Mouse (Mus musculus): ENCODE data around the gene Atp5g2. TPM values are rescaled to one million over a fixed set of nuclear protein-coding genes. Genes with fewer than 3 reads are reported as not detected.

The Atp5g2 gene
- total and polyA plus RNA-seq, 3 experiments, result 59.4 to 513 TPM; not detected in 1

DNA sequence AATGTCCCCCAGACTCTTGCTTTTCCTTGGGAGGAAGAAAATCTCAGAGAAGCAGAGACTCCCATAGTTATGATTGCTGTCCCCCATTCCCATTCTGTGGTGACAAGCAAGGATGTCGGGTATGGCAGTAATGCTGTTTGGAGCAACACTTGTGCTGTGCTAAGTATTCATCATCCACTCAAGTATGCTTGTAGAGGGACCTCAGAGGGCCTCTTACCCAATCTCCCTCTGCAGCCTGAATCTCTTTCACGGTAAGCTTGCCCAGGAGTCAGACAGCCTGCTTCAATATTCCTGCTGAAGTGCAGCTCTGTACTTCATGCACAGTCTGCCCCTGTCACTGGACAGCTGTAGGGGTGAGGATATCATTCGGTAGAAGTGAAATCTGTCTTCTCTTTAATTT, 24.7 kb upstream of the Atp5g2 start:
- DNase-seq (ENCODE audit: low read depth, low spot score), result no peak
- TF ChIP-seq MYB (IDR thresholded peaks at IDR 0.05; ENCODE audit: low read depth, low read length) (no peak), JUND (IDR thresholded peaks at IDR 0.05; ENCODE audit: low read depth, low read length) (no peak), MXI1 (IDR thresholded peaks at IDR 0.05; ENCODE audit: low read depth, low read length) (no peak), TBP (IDR thresholded peaks at IDR 0.05; ENCODE audit: low read depth, low read length) (no peak), USF2 (IDR thresholded peaks at IDR 0.05; ENCODE audit: borderline replicate concordance in 1 of 2, insufficient read depth in 1 of 2, low read depth in 1 of 2, low read length in 2 of 2) (no peak), TCF12 (IDR thresholded peaks at IDR 0.05; ENCODE audit: low read depth, low read length) (no peak), GATA1 (IDR thresholded peaks at IDR 0.05; ENCODE audit: low read depth, low read length) (no peak), CHD1 (IDR thresholded peaks at IDR 0.05; ENCODE audit: low read depth, low read length) (no peak), RCOR1 (IDR thresholded peaks at IDR 0.05; ENCODE audit: low read depth, low read length) (no peak), HCFC1 (IDR thresholded peaks at IDR 0.05; ENCODE audit: low read depth, low read length) (no peak), SIN3A (IDR thresholded peaks at IDR 0.05; ENCODE audit: low read length) (no peak), ZC3H11A (IDR thresholded peaks at IDR 0.05; ENCODE audit: low read depth, low read length) (no peak), CHD2 (IDR thresholded peaks at IDR 0.05; ENCODE audit: low read length) (no peak), ETS1 (IDR thresholded peaks at IDR 0.05; ENCODE audit: low read depth, low read length) (no peak)
- Histone ChIP-seq H3K4me1 (ENCODE audit: control insufficient read depth in 1 of 2, insufficient read depth in 2 of 2, low read length in 2 of 2) (no peaks in the 10 kb centered on the region), H3K79me2 (ENCODE audit: control insufficient read depth, insufficient read depth, low read length, poor library complexity) (no peaks in the 10 kb centered on the region), H3K27ac (ENCODE audit: control insufficient read depth, low read depth, low read length) (no peak overlapping the region), H3K9me3 (replicated peaks; ENCODE audit: insufficient read depth, low read length) (no peaks in the 10 kb centered on the region), H3K27me3 (ENCODE audit: control insufficient read depth in 1 of 2, insufficient read depth in 2 of 2, low read length in 2 of 2) (peaks cover 8 to 15% of the 10 kb centered on the region in 2 experiments), H3K9ac (ENCODE audit: control insufficient read depth, low read depth, low read length, poor library complexity, severe bottlenecking) (no peak overlapping the region), H3K36me3 (ENCODE audit: control insufficient read depth in 1 of 2, insufficient read depth in 2 of 2, low read length in 2 of 2) (no peaks in the 10 kb centered on the region), H3K4me3 (ENCODE audit: control insufficient read depth in 1 of 2, insufficient read depth in 1 of 2, low read depth in 2 of 2, low read length in 2 of 2) (no peak overlapping the region)

DNA sequence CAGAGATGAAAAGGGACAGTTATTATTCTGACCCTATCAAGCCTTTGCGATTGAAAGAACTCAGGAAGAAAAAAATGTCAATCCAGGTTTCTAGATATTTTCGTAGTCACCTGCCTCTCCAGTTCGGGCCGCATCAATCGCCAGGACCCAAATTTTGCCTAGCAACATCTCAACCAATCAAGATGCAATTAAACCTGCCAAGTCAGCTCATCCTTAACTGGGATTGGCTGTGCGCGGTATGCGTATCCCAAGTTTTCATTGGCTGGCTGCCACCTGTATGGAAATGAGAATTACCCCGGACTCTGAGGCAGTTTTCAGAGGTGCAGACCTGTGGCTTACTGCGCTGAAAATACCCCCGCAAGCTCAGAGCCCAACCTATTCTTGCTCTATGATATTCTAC, 21.4 kb upstream of the Atp5g2 start:
- Histone ChIP-seq H3K4me3 (ENCODE audit: control insufficient read depth in 1 of 2, insufficient read depth in 1 of 2, low read depth in 2 of 2, low read length in 2 of 2) (no peak overlapping the region), H3K79me2 (ENCODE audit: control insufficient read depth, insufficient read depth, low read length, poor library complexity) (no peaks in the 10 kb centered on the region), H3K27ac (ENCODE audit: control insufficient read depth, low read depth, low read length) (no peak overlapping the region), H3K4me1 (ENCODE audit: control insufficient read depth in 1 of 2, insufficient read depth in 2 of 2, low read length in 2 of 2) (no peaks in the 10 kb centered on the region), H3K9ac (ENCODE audit: control insufficient read depth, low read depth, low read length, poor library complexity, severe bottlenecking) (no peak overlapping the region), H3K36me3 (ENCODE audit: control insufficient read depth in 1 of 2, insufficient read depth in 2 of 2, low read length in 2 of 2) (no peaks in the 10 kb centered on the region), H3K9me3 (replicated peaks; ENCODE audit: insufficient read depth, low read length) (no peaks in the 10 kb centered on the region), H3K27me3 (ENCODE audit: control insufficient read depth in 1 of 2, insufficient read depth in 2 of 2, low read length in 2 of 2) (peaks cover 13 to 16% of the 10 kb centered on the region in 2 experiments)
- DNase-seq (ENCODE audit: low read depth, low spot score), result no peak
- TF ChIP-seq MYB (IDR thresholded peaks at IDR 0.05; ENCODE audit: low read depth, low read length) (no peak), MXI1 (IDR thresholded peaks at IDR 0.05; ENCODE audit: low read depth, low read length) (no peak), CTCF (IDR thresholded peaks at IDR 0.05 in 2 of 3, conservative IDR thresholded peaks at IDR 0.05 in 1 of 3; ENCODE audit: control insufficient read depth in 1 of 3, insufficient read depth in 1 of 3, low read depth in 2 of 3, low read length in 3 of 3, poor library complexity in 1 of 3, severe bottlenecking in 1 of 3) (no peak), GATA1 (IDR thresholded peaks at IDR 0.05; ENCODE audit: low read depth, low read length) (no peak), USF2 (IDR thresholded peaks at IDR 0.05; ENCODE audit: borderline replicate concordance in 1 of 2, insufficient read depth in 1 of 2, low read depth in 1 of 2, low read length in 2 of 2) (no peak), SMC3 (IDR thresholded peaks at IDR 0.05; ENCODE audit: low read depth, low read length) (no peak), JUND (IDR thresholded peaks at IDR 0.05; ENCODE audit: low read depth, low read length) (no peak), ZMIZ1 (IDR thresholded peaks at IDR 0.05; ENCODE audit: low read depth, low read length) (no peak), POLR2AphosphoS5 (IDR thresholded peaks at IDR 0.05; ENCODE audit: borderline replicate concordance, low read depth, low read length) (no peak), EP300 (IDR thresholded peaks at IDR 0.05; ENCODE audit: low read depth in 1 of 2, low read length in 2 of 2) (no peak), E2F4 (IDR thresholded peaks at IDR 0.05; ENCODE audit: borderline replicate concordance, low read depth, low read length) (no peak), TBP (IDR thresholded peaks at IDR 0.05; ENCODE audit: low read depth, low read length) (no peak), MEF2A (IDR thresholded peaks at IDR 0.05; ENCODE audit: extremely low read depth, insufficient replicate concordance, low read depth, low read length, poor library complexity, severe bottlenecking) (no peak), SIN3A (IDR thresholded peaks at IDR 0.05; ENCODE audit: low read length) (no peak), ZC3H11A (IDR thresholded peaks at IDR 0.05; ENCODE audit: low read depth, low read length) (no peak), ZKSCAN1 (IDR thresholded peaks at IDR 0.05; ENCODE audit: low read depth, low read length) (no peak)

Measured in MEL (cell line).